Mouse (Mus musculus) kidney, adult 10 weeks (tissue): ENCODE results near the gene Nhlh2. TPM values are rescaled to one million over a fixed set of nuclear protein-coding genes. Genes with fewer than 3 reads are reported as not detected.

ENCODE experiments used
- polyA plus RNA-seq: library from polyadenylated mRNA; stranded (reverse); fragments of 350-450 nt; fragmentation: Illumina TruSeq; extraction: RNeasy Lipid Tissue Mini Kit (QIAGEN cat#74804); gene quantifications from one replicate; pipeline ENCODE4 v1.2.3, GENCODE M21; 2014; ENCODE audit warnings: low read depth, low replicate concordance

Gene Nhlh2
- not detected for polyA plus RNA-seq

GRCm38 (mm10) chr3:102009926-102010381, at the start of gene Nhlh2:
TSS of gene Nhlh2 (plus strand) at chr3:102010076.

Other genes starting within 250 kb of the Nhlh2 start
- gene Mab21l3, start 161.1 kb upstream of the Nhlh2 start, polyA plus RNA-seq: 1.0 TPM
- gene Slc22a15, start 85.6 kb upstream of the Nhlh2 start, polyA plus RNA-seq: 2.8 TPM
- gene Casq2, start 76.3 kb downstream of the Nhlh2 start, polyA plus RNA-seq: 1.2 TPM
- 5.9 TPM for gene Vangl1, start 194.6 kb downstream of the Nhlh2 start, polyA plus RNA-seq